Mouse (Mus musculus) frontal cortex, postnatal 14 days (tissue): ENCODE data around the gene Gpx8.
"Not testable (repeated sequence)": the region's sequence is repeated elsewhere in the genome, so short reads cannot be mapped to it uniquely, and the experiment has no call there.

ENCODE experiments used
- DNase-seq, 2 experiments: peaks; one replicate each; pipeline ENCODE4 v3.0.0; 2022; ENCODE audit warnings: low spot score in 2 of 2

Gpx8 gene

DNA sequence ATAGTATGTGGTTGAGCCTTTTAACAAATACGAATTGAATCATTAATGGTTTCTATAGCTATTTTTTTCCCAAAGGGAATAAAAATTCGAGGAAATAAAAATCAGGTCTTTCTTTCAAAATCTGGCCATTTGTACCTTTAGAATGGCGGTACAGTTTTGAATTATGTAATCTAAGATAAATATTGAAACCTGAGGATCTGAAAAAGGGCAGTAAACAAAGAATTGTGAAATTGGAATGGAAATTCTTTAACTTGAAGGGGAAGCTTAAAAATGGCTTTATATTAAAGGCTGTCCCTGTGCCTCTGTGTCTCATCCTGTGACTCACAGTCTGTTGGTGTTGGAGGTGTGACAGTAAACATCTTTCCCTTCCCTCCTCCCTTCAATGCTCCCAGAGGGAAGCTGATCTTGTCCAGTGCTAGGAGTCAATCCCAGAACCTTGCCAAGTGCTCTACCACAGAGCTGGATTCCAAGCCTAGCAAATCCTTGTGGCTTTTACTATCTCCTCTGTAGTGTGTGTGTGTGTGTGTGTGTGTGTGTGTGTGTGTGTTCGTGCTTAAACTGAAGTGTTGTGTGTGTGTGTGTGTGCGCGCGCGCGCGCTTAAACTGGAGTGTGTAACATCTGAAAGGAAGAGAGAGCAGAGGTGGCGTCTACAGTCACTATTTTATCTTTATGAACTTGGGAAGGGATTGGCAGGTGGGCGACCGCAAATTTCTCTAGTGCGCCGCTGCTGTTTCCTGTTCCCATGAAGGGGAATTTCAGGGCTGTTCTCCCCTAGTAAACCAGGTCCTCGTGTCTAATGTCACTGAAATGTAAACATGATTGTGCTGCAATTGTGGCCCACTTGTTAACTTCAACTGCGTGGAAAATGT lies 22.7 kb downstream of the Gpx8 start:
- no peak for DNase-seq

DNA sequence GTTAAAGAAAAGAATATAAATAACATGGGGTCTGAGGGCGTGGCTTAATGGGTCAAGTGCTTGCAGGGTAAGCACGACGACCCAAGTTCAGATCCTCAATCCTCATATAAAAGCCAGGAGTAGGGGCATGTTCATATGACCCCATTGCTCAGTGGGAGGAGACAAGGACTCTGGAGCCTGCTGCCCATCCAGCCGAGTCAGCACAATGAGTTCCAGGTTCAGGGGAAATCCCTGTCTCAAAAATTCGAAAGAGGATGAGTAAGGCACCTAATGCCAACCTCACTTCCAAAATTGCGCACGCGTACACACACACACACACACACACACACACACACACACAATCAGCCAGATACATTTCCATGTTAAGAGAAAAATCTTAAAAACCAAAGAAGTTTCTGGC lies 23.7 kb downstream of the Gpx8 start:
- no peak for DNase-seq

DNA sequence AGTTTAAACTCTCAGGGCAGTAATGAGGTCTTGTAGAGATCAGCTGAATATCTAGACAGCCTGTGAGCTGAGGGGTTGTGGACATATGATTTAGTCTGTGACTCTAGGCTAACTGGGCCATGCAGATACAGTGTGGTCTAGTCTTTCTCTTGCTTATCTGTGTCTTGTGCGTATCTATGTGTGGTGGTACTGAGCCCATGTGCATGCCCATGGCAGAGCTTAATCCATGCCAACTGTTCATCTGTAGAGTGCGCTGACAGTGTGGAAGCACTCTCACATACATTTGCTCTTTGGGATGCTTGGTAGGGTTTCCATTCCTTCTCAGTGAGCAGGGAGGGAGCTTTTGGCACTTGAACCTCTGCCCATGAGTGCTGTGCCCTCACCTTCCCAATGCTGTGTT lies 24.7 kb downstream of the Gpx8 start:
- no peak for DNase-seq

DNA sequence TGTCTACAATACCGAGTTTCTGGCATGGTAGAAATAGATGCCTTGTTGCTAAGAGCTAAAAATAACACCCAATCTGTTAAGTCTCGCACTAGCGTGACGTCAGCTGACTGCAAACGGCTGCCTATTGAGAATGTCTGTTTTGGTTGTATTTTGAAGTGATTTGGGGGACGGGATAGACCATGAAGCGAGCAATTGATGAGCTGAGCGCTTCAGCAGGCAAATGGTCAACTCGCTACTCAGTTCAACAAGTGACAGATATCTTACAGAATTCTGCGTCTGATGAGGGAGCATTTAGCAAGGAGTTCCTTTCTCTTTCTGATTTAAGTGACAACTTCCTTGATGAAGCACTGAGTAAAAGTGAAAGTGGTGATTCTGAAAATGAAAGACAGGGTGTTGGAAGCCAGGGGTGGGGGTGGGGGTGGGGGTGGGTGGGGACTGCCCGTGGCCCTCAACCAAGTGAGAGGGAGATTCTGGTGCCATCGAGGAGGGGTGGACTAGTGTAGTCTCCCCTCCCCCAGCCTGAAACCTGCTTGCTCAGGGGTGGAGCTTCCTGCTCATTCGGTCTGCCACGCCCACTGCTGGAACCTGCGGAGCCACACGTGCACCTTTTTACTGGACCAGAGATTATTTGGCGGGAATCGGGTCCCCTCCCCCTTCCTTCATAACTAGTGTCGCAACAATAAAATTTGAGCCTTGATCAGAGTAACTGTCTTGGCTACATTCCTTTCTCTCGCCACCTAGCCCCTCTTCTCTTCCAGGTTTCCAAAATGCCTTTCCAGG lies 32.8 kb downstream of the Gpx8 start:
- not testable (repeated sequence) for DNase-seq

DNA sequence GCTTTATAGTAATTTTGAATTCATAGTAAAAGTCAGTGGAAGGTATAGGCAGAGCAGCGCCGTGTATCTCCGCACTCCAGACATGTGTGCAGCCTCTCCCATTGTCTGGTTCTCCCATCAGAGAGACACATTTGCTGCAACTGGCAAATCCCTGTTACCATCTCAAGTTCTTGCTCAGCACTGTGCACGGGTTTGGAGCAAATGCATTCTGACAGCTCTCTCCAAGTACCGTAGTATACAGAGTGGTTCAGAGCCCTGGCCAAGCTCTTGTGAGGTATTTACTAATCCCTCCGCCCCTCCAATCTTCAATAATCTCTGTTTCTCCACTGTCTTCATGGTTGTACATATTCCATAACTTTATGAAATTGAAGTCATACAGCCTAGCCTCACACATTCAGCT lies 33.5 kb downstream of the Gpx8 start:
- no peak for DNase-seq

DNA sequence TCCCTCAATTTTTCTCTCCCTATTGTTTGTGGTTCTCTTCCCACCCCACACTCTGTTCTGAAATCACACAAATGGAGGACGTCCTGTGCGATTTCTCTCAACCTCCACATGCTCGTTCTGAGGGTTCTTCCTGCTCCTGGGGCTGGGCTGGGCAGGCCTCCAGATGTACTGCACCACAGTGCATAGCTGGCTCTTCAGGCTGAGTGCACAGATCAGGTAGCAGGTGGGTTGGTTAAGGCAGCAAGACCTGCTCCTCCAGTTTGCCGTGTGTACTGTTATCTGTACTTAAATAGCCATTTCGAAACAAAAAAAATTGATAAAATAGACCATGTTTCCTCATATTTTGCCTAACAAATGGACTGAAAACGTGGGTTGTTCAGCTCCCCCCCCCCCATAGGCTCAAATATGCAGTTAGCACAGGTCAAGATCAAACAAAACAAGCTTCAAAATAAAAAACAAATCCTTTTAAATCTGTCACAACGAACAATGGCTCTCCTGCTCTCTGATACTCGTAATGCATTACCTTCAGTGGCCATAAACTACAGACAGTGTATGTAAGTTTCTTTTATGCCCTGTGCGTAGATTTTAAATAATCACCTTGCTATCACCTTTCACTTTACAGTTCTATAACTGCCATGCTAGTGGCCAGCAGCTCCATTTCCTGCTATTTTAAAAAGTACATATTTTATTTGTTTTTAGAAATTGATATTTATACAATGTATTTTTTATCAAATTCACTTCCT lies 45.5 kb downstream of the Gpx8 start:
- DNase-seq, result no peak

DNA sequence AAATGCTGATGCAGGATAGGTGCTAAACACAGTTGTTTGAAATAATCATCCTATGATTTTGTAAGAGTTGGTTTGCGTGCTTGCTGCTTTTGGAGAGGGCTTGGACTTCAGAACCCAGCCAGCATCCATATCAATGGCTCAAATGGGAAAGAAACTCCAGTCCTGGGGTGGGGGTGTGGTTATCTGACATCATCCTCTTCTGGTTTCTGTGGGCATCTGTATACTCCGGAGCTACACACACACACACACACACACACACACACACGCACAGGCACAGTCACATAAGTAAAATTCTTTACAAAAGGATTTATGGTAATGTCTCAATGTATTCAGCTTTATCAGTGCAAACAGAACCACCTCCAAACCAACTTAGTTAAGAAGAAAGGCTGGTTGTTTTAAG lies 46.1 kb downstream of the Gpx8 start:
- no peak for DNase-seq

DNA sequence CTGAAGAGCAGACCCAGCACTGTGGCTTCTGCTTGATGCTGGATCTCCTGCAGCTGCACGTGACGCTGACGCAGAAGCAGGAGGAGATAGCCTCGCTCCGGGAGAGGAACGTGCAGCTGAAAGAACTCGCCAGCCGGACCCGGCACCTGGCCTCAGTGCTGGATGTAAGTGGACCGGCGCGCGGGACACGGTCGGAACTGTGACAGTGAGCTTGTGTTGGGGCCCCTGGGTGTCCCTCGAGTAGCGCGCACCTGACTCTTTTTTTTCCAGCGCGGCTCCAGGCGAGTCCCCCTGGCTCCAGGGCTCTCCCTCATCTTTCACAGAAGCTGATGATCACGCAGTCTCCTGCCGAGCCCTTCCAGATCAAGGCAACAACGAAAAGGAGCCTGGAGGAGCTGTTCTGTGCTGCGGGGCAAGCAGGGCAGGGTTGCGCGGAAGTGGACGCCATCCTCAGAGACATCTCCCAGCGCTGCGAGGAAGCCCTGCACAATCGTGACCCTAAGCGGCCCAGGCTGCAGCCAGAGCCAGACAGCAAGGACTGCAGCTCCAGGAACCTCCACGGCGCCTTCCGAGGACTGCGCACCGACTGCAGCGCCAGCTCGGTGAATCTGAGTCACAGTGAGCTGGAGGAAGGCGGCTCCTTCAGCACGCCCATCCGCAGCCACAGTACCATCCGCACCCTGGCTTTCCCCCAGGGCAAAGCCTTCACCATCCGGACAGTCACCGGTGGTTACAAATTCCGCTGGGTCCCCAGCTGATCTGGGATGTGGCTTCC lies 47.6 kb downstream of the Gpx8 start:
- peak in 1 of 2 experiments; percentile 28 for DNase-seq

DNA sequence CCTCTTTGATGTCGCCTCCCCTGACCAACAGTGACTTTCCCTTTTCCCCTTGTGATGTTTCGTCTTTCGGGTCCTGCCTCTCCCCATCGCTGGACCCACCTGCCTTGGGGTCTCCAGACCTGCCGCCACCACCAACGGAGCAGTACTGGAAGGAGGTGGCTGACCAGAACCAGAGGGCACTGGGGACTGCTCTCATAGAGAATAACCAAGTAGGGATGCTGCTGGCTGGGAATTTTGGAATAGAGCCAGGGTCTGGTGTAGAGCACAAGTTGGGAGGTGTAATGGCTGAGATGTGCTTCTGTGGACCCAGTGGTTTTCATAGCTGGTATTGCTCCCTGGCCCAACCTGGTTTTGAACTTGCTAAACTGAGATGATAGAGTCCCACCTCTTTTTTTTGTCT lies 48.8 kb downstream of the Gpx8 start:
- no peak for DNase-seq

DNA sequence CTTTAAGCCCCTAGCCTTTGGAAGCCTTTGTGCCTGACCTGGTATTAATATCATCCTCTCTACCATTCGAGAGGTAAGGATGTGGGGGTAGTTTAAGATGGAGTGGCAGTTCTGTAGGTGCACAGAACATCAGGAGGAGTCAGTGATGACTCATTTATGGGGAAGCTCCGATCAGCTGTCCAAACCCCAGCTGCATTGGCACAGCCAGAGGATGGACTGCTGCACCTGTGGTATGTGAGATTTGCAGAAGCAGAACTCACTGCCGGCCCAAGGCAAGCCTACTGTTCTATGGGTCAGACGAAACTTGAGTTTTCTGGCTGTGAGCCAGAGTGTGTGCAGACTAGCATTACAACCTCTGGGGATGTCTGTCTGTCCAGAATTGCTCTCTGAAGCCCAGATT lies 49.8 kb downstream of the Gpx8 start:
- DNase-seq, result no peak

DNA sequence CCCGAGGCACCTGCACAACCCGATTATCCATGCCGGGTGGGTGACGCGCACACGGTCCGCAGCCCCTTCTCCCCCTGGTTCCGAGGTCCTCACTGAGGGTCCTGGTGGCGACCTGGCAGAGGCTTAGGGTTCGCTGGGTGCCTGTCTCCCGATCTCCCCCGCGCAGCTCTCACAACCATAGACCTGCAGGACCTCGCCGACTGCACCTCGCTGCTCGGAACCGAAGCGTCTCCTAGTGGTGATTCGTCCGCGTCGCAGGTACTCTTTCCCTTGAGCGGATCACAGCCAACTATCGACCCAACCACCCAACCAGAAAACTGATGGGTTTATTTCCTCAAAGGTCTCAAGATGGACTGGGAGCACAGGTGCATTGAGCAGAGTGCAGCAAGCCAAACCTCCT lies 52.0 kb downstream of the Gpx8 start:
- DNase-seq, result peak in 1 of 2 experiments; percentile 41

DNA sequence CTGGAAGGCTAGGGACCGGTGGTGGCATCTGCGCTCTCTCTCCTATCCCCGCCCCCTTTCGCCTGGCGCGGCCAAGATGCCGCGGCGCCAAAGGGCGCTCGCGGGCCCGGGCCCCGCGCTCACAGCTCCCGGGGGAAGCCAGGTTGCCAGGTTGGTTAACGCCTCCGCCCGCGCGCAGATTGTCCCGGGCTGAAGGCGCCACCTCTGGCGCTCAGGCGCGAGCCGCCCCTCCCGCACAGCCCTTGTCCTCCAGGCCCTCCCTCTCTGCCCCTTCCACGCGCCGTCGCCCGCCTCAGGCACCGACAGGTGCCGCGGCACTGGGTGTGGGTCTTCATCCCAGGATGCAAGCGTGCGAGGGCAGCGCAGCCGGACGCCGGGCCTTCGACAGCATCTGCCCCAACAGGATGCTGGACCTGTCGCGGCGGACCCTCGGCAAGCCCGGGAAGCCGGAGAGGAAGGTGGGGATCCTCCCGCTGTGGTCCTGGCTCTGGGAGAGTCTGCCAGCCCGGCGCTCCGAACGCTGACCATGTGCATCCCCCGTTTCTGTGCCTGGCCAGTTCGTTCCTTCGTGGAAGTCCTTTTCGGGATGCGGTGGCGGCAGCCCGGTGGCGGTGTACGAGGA lies 52.6 kb downstream of the Gpx8 start, which contains the start of gene Mcidas:
Mcidas (plus strand) TSS at position 315 of the 622 bp plus-strand sequence.
- DNase-seq, result no peak
